Mouse (Mus musculus): ENCODE results near the gene Shisa4.

Shisa4 gene

DNA sequence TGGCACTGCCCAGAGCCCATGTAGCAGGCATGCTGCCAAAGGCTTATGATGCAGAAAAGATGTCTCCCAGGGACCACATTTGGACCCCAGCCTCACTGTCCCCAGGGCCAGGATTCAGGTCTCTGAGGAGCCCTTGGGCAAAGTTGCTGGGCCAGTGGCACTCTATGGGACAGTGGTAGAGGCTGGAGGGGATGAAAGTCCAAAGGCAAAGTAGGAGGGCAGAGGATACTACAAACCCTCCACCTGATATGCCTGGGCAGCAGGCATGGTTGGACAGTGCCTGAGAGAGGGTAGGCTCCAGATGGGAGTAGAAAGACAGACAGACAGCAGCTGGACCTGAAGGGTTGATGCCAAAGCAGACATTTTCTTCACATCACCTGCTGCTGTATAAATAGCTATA is 8.7 kb downstream of the Shisa4 start:
- no peak for DNase-seq

DNA sequence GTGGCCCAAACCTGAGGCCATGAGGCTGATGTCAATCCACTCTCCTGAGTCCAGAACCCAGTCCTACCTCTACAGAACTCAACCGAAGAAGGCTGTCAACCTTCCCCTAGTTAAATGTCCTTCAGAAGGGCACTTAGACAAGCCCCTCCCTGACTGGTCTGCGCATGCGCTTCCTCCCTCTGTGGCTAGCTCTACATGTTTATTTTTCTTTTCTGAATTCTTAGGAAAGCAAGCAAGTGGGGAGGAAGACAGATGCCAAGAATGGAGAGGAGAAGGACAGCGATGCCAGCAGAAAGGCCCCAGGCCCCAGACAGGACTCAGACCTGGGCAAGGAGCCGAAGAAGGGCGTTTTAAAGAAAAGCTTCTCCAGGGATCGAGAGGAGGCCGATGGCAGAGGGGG is 11.6 kb downstream of the Shisa4 start:
- no peak for DNase-seq

DNA sequence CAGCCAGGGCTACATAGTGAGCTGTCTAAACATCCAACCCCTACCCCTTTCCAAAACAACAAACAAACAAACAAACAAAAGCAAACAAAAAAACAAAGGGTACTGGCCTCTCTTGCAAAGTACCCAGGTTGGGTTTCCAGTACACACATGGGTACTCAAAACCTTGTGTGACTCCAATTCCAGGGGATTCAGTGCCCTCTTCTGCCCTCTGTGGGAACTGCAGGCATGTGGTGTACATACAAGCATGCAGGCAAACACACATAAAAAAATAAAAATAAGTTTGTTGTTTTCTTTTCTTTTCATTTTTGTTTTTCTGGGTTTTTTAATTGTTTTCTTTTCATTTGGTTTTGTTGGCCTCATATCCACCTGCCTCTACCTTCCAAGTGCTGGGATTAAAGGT is 12.9 kb downstream of the Shisa4 start:
- DNase-seq: no peak

DNA sequence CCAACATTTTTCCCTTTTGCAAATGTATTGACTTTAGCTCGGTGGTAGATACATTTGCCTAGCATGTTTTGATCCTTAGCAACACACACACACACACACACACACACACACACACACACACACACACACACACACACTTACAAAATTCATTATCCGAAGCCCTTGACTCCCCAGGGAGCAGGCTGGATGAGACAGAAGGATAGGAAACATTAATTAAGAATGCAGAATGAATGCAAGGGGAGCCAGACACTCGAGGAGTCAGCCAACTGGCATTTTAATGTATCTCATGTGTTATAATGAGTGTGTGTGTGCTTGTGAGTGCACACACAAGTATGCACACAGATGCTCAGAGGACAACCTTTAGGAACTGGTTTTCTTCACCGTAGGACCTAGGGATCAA is 13.5 kb downstream of the Shisa4 start:
- DNase-seq: no peak

DNA sequence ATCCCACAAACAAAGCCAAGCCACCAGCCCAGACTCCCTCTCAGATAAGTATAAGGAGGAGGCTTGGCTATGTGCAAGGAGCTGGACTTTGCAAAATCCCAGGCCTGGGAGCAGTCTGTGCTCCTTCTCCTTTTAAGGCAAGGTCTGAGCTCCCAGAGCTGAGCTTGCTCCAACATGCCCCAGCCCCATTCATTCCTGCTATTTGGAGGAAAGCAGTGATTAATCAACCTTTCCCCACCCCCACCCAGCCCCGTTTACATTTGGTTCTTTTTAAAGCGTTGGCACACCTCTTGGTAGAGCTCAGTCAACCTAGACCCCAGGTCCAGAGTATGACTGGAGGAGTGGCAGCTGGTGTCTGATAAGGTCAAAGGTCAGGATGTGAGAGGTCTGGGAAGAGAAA is 16.0 kb downstream of the Shisa4 start:
- no peak for DNase-seq

DNA sequence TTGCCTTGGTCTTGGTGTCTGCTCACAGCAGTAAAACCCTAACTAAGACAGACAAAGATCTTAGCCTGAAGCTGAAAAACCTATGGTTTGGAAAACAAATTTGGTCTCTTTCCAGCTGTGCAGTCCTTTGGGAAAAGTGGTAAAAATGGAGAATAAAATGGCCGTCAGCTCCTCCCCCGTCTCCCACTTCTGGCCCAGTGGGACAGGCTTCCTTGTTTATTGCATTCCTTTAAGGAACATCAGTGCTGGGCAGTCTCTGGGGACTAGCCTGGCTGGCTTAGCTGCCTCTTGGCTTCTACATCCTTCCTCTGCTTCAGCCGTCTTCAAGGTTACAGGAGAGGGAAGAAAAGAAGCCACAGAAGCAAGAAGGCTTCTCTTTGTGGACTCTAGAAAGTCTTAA is 23.1 kb downstream of the Shisa4 start:
- DNase-seq: no peak

DNA sequence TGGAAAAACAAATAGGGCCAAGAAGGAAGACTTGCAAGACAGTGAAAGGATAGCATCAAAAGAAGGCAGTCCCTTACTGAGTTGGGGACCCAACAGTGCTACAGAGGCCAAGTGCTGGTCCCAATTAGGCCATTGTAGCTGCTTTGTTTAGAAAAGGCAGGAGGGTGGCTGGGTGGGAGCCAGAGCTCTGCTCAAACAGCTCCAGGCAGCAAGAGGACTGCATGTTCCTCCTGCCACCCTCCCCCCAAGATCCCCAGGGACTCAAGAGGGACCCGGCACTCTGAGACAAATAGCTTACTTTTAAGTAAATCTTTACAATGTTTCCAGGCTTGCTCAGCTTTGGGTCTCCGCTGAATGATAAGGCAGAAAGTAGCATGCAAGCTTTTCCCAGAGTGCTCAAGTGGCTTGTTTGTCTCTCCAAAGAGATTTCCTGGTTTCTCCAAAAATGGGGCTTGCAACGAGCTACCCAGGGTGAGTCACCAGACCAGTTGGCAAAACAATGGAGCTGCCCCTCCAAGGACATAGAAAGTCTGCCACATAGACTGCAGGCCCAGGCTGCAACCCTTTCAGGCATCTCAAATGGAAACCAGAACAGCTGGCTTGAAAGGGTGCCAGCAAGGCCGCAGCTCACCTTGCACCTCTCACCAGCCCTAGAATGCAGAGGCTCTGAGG is 27.4 kb downstream of the Shisa4 start:
- no peak for DNase-seq

DNA sequence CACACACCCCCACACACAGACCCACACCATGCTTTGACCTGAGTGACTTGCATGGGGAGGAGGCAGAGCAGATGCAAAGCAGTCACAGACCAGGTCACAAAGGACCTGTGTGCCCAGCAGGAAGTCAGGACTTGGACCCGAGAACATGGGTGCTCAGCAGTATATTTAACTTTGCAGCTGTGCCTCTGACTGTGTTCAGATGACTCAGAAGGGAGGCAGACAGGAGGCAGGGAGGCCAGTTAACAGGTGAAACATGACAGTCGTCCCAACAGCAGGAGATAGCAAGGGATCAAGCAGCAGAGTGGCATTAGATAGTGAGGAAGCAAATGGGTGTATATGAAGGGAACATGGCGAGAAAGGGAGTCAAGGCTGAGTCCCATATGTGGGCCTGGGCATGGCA is 28.1 kb downstream of the Shisa4 start:
- no peak for DNase-seq

DNA sequence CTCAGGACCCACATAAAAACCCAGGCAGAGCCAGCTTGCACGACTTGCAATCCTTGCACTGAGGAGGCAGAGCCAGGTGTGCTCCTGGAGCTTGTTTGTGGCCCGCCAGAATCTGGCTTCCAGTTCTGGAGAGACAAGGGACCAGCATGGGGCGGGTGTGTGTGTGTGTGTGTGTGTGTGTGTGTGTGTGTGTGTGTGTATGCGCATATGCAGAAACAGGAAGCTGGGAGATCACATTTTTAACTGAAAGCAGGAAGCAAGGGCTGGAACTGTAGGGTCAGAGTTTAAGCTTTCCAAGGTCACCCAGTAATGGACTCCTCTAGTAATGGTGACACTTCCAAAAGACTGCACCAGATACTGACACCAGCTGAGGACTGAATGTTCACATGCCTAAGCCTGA is 31.0 kb downstream of the Shisa4 start:
- DNase-seq: no peak

DNA sequence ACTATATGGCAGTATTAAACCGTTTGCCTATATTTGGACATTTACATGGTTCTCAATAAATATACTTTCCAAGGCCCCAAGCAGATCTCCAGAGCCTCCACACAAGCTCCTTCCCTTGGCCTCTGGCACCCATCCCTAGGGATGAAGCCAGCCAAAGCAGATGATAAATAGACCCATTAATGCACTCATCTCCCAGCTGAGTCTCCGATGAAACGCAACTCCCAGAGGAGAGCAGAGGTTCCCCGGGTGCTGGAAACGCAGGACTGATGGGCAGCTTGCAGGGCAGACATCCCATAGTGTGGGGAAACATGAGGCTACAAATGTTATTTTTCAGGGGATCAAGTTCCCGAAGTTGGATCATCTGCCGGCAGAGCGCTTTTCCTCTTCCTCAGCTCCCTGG is 33.1 kb downstream of the Shisa4 start:
- DNase-seq: no peak

DNA sequence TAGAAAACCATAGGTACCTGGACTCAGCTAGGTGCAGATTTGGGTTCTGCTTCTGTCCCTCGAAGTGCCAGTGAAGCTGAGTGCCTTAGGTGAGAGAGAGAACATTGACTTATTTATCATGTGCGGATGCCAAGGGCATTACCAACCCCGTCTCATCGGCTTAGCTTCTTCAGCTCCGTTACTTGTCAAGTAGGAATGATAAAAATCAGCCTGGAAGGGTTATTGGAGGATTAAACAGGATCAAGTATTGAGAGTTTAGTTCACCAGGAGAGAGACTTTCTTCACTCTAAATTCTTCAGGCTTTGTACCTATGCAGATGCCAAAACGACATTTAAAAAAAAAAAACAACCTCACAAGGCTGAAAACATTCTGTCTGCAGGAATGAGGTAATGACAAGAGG is 44.5 kb downstream of the Shisa4 start:
- no peak for DNase-seq

DNA sequence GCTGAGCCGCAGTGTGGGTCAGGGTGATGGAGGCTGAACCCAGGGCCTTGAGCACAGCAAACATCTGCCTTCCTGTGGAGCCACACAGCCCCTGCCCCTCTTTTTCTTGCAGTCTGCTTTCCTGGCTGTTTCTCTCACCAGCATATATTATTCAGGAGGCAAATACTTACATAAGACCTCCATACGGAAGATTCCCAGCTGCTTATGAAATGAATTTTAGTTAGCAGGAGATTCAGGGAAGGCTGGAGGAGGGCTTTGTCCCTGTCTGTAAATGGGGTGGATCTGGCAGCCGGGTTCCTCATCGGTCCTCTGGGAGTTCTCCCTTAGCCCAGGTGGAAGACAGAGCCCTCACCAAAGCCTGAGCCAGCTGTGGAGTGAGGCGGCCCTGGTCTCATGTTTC is 46.7 kb downstream of the Shisa4 start:
- no peak for DNase-seq

DNA sequence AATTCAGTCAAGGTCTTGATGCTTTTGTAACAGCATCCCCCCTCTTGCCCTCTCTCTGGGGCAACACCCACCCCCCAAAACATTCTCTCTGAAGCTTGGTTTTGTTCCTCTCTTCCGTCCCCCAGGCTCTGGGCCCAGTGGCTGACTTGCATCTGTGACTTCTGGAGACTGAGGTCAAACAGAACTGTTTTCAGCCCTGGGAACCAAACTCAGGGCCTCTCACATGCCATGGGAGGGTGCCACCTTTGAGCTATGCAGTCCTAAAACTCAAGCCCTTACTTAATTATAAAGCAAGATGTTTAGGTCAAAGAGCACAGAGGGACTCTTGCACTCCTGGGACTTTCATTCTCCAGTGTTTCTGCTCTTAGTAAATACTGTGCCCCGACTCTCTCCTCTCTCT is 49.1 kb downstream of the Shisa4 start:
- DNase-seq: no peak

DNA sequence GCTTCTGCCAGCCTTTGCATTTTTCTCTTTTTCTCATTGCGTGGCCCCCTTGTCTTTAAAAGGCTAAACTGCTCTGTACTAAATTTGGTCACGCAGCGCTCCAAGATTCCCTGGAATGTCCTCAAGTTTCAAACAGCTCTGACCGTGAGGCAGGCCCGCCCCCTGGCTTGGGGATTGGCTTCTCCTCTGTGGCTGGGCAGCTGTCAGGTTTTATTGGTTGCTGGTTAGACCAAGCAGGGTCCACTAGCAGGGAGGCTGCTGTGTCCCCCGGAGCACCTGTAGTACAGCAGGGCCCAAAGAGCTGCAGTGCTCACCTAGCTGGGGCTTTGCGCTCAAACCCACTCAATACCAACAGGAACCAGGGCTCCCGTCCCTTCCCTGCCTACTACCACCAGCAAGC is 50.5 kb downstream of the Shisa4 start, which contains the start of gene Lmod1:
Gene Lmod1 (plus strand): TSS at position 237 of the 400 bp plus-strand sequence.
- no peak for DNase-seq

DNA sequence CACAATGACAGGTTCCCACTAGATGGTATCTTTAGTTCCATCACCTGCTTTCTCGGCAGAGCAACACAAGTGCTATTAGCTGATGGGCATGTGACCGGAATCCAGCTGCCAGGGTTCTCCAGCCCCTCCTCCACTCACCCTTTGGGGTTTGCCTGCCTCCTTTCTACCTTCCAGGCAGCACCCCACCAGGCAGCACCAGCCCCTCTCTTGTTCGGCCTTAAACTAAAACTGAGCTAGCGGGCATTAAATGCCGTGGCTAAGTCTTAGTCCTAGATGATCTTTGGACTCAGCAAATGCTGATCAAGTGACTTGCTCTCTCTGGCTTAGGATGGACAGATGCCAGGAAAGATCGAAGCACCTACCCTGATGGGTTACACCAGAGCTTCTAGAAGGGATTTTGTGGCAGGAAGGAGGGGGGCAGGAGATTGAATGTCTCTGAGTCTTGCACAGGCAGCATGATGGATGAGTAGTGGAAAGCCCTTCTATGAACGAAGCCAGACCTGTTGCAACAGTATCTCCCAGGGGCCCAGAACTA is 51.6 kb downstream of the Shisa4 start:
- DNase-seq: no peak
